In genomic region chr6:56008711-56009110, GRCm38 (mm10) we compare ENCODE assay signal across 22 mouse cellular contexts. TPM values are rescaled to one million over a fixed set of nuclear protein-coding genes. Genes with fewer than 3 reads are reported as not detected.
DNase-seq lines count a peak whose midpoint lies in the region; TF ChIP-seq lines count a peak whose summit lies in the region.
"Had no signal": no experiment of that assay in that cellular context is flagged by ENCODE, and none has a peak within 500 bp of the region (broad histone marks: within the 10 kb centered on the region; RNA-seq: fewer than 3 reads in every experiment).

No protein-coding gene starts in this region.

- no peak for TF ChIP-seq CTCF in layer of hippocampus, adult 2 months (conservative IDR thresholded peaks at IDR 0.05)

- H3K4me3 ChIP-seq in layer of hippocampus, adult 2 months, result no peak overlapping the region
- H3K4me3 ChIP-seq: embryonic facial prominence, embryonic 13.5 days; embryonic facial prominence, embryonic 15.5 days; erythroblast, embryonic 14.5 days; forebrain, embryonic 10.5 days; forebrain, embryonic 12.5 days had no signal

- no peak overlapping the region for H3K27ac ChIP-seq in layer of hippocampus, adult 2 months
- H3K27ac ChIP-seq: embryonic facial prominence, embryonic 13.5 days; embryonic facial prominence, embryonic 15.5 days; forebrain, embryonic 10.5 days; forebrain, embryonic 12.5 days had no signal

- peak; percentile 11 for DNase-seq in layer of hippocampus, adult 11-12 months (ENCODE audit: low spot score)
- DNase-seq in layer of hippocampus, adult 2 months (ENCODE audit: low spot score in 2 of 2), result no peak
- DNase-seq in brain, adult 2 months (ENCODE audit: low read depth, low spot score), result peak; percentile 70
- peak; percentile 19 for DNase-seq in telencephalon, adult 2 months (ENCODE audit: low read depth, low spot score)
- no peak for DNase-seq in heart, postnatal 4 days
- DNase-seq: adrenal gland, adult 2 months; adrenal gland, postnatal 10 days; adrenal gland, postnatal 25 days; cerebellum, adult 11-12 months; cerebellum, adult 2 months; cerebellum, adult 9-10 months; cerebellum, postnatal 10 days; cerebellum, postnatal 25 days; embryo, embryonic 11 days had no signal

RNA-seq across cellular contexts. Expression of gene Ppp1r17, which starts 8.6 kb away (rescaled TPM):
- total RNA-seq in layer of hippocampus, adult 2 months (2021), result not detected
- under 1 TPM in 1 of 2 experiments, not detected in 1; 0.25 TPM for total RNA-seq in heart, postnatal 4 days (2021)
- total RNA-seq: common myeloid progenitor, adult 5-6 weeks; ES-E14; MEL had no signal

Comparison
In these comparisons a context has a peak if more than half of its experiments do, and no peak if none do; other contexts are left out.
1. DNase-seq: peak in layer of hippocampus, adult 11-12 months (single experiment), brain, adult 2 months (single experiment) and telencephalon, adult 2 months (single experiment); none in layer of hippocampus, adult 2 months (0 of 2) and heart, postnatal 4 days (single experiment).